Mouse (Mus musculus) ES-E14 (cell line): Measurements from ENCODE around the gene H2afy. TPM values are rescaled to one million over a fixed set of nuclear protein-coding genes. Genes with fewer than 3 reads are reported as not detected.

Experiments
- DNase-seq: peaks from one replicate; pipeline ENCODE4 v3.0.0-alpha.2; 2013; ENCODE audit warnings: low read depth, low spot score
- H3K27ac ChIP-seq: 2 replicates; pipeline ENCODE4 v1.5.1; 2012; ENCODE audit warnings: low read depth, mild to moderate bottlenecking, low read length, moderate library complexity, mixed read lengths; ENCODE audit not compliant: poor library complexity, insufficient read depth, severe bottlenecking
- H3K36me3 ChIP-seq: 2 replicates; pipeline ENCODE4 v1.6.1; 2012; ENCODE audit warnings: mild to moderate bottlenecking, low read length, moderate library complexity, mixed read lengths; ENCODE audit not compliant: control insufficient read depth, poor library complexity, insufficient read depth, severe bottlenecking
- H3K4me1 ChIP-seq, 2 experiments: fragments of 150-350 bp in 1 of 2; sonication (generic) in 1 of 2; 2 replicates each; pipeline ENCODE4 v1.6.1; 2012; ENCODE audit warnings: low read length in 2 of 2, mild to moderate bottlenecking in 1 of 2, mixed read lengths in 1 of 2; ENCODE audit not compliant: control insufficient read depth in 2 of 2, insufficient read depth in 2 of 2, poor library complexity in 1 of 2
- H3K4me3 ChIP-seq, 2 experiments: fragments of 150-350 bp in 1 of 2; sonication (generic) in 1 of 2; 2 replicates each; pipeline ENCODE4 v1.5.1; 2012; ENCODE audit warnings: low read length in 2 of 2, low read depth in 1 of 2, mild to moderate bottlenecking in 1 of 2, mixed read lengths in 1 of 2; ENCODE audit not compliant: insufficient read depth in 1 of 2, poor library complexity in 1 of 2, severe bottlenecking in 1 of 2
- H3K9ac ChIP-seq: 2 replicates; pipeline ENCODE4 v1.6.1; 2012; ENCODE audit warnings: low read depth, mild to moderate bottlenecking, low read length, mixed read lengths; ENCODE audit not compliant: poor library complexity, insufficient read depth, severe bottlenecking
- H3K9me3 ChIP-seq: fragments of 150-350 bp; sonication (generic); 2 replicates; pipeline ENCODE4 v1.6.1; 2012; ENCODE audit warnings: low read depth, mild to moderate bottlenecking, low read length; ENCODE audit not compliant: control insufficient read depth, insufficient read depth
- CHD2 ChIP-seq: IDR thresholded peaks from 2 replicates; pipeline ENCODE4 v1.6.1; 2014; ENCODE audit warnings: mild to moderate bottlenecking, low read depth, low read length, inconsistent platforms
- HCFC1 ChIP-seq: IDR thresholded peaks from 2 replicates; pipeline ENCODE4 v1.6.1; 2012; ENCODE audit warnings: low read length, inconsistent platforms, borderline replicate concordance; ENCODE audit not compliant: insufficient read depth
- MAFK ChIP-seq: IDR thresholded peaks from 2 replicates; pipeline ENCODE4 v1.6.1; 2014; ENCODE audit warnings: mild to moderate bottlenecking, low read depth, low read length, inconsistent platforms; ENCODE audit not compliant: insufficient read depth
- ZC3H11A ChIP-seq: IDR thresholded peaks from 2 replicates; pipeline ENCODE4 v1.6.1; 2012; ENCODE audit warnings: low read depth, mild to moderate bottlenecking, inconsistent platforms, low read length, borderline replicate concordance
- ZNF384 ChIP-seq: IDR thresholded peaks from 2 replicates; pipeline ENCODE4 v1.6.1; 2012; ENCODE audit warnings: low read depth, low read length, inconsistent platforms
- in situ Hi-C, 2 experiments: fragments of 600-800 bp; cut with MboI; formaldehyde crosslinking; loops; one replicate each; pipeline ENCODE4 v1.15.1; 2025; ENCODE audit warnings: low sequenced_read_pairs in 2 of 2, inconsistent platforms in 1 of 2; ENCODE audit not compliant: unreplicated experiment in 2 of 2
- total RNA-seq: library from RNA; depleted of rRNA; stranded (reverse); fragments of 300-350 nt; gene quantifications from 2 replicates; pipeline ENCODE4 v1.2.3, GENCODE M21; 2012

Gene H2afy
- total RNA-seq, 1 experiment = 67.3 TPM

DNA sequence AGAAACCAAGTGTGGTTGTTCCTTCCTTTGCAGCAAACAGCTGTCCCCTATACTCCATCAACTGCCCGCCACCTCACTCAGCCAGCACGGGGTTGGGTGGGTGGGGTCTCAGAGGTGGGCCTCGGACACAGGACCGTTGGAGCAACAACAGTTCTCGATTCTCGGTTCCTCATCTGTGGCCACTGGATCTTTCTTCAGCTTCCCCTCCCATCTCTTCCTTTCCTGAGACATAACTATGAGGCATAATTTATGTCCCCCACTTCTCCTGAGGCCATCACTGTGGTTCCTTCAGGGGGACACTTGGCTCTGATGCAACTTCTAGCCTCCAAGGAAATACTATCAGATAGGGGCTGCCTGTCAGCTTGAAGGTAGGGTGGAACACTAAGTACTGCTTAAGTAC is 26.7 kb upstream of the H2afy start:
- TF ChIP-seq CHD2 = no peak
- no peak for TF ChIP-seq ZNF384
- TF ChIP-seq MAFK = no peak
- TF ChIP-seq HCFC1 = no peak
- TF ChIP-seq ZC3H11A = no peak
- Histone ChIP-seq H3K27ac (no peak overlapping the region), H3K9me3 (no peaks in the 10 kb centered on the region), H3K36me3 (no peaks in the 10 kb centered on the region), H3K4me1 (peaks cover 0 to 5% of the 10 kb centered on the region in 2 experiments; a peak in 1 of 4 replicates), H3K4me3 (no peak overlapping the region), H3K9ac (no peak overlapping the region)
- no peak for DNase-seq
- in situ Hi-C loops = no loop called here

DNA sequence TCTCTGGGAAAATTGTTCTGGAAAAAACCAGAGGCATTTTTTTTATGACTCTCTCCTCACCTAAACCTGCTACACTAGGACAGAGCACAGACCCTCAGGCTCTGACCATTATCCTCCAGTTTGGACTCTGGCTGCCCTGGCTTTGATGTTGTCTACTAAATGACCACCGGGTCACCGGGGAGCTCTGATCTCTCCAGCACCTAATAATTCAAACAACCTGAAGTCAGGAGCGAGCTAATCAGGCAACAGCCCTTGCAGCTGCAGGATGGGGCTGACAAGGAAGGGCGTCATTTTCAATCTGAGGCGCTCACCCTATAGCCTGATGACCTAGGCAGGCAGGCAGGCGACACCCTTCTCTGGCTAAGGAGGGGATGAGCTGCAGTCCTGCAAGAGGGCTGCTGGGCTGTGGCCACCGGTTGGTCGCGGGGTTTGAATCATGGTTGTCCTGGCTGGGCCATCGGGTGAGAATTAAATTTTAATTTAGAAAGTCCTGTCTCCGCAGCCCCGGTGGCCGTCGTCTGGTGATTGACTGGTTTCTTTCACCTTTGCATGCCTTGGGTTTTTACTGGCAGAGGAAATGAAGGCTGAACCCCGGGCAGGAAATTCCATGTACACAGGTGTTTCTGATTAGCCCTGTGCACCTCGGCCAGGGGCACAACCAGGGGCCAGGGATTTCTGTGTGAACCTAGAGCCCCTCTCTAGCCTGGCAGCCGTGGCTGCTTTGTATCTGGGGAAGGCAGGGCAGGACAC is 23.6 kb upstream of the H2afy start:
- no peak overlapping the region for H3K9ac ChIP-seq
- TF ChIP-seq ZNF384 (no peak), HCFC1 (no peak), ZC3H11A (no peak), CHD2 (no peak), MAFK (no peak)
- no peak overlapping the region for H3K4me3 ChIP-seq
- H3K9me3 ChIP-seq = no peaks in the 10 kb centered on the region
- no peak for DNase-seq
- peaks cover 0 to 4% of the 10 kb centered on the region in 2 experiments; a peak in 1 of 4 replicates for H3K4me1 ChIP-seq
- H3K36me3 ChIP-seq = no peaks in the 10 kb centered on the region
- no peak overlapping the region for H3K27ac ChIP-seq
- in situ Hi-C loops = no loop called here

- DNase-seq = no peak
- Histone ChIP-seq H3K9ac (no peak overlapping the region), H3K4me3 (no peak overlapping the region; a peak in 1 of 4 replicates)
Measured at GRCm38 (mm10) chr13:56159016-56159601, 22.9 kb upstream of the H2afy start.

DNA sequence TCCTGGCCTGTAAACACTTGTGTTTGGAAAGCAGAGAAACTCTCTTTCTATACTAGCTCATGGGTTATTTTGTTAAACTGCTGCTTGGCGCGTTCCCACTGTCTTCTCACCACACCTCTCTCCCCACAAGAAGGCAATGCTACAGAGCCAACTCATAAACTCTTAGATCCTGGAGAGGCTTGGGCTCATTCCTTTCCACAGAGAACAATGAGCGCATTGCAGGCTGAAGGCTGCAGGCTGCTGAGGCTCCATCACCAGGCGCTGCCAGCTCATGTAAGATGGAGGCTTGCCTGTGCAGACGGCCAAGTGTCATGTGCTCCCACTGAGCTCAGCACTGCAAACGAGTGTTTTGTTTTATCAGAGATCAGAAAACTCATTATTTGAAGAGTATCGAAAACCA is 19.5 kb upstream of the H2afy start:
- no peak overlapping the region for H3K27ac ChIP-seq
- peaks cover 0 to 4% of the 10 kb centered on the region in 2 experiments; a peak in 1 of 4 replicates for H3K4me1 ChIP-seq
- in situ Hi-C loops = no loop called here
- no peak overlapping the region for H3K4me3 ChIP-seq
- no peaks in the 10 kb centered on the region for H3K9me3 ChIP-seq
- no peaks in the 10 kb centered on the region for H3K36me3 ChIP-seq
- TF ChIP-seq ZNF384 (no peak), CHD2 (no peak), HCFC1 (no peak), ZC3H11A (no peak), MAFK (no peak)
- H3K9ac ChIP-seq = no peak overlapping the region
- no peak for DNase-seq

More at GRCm38 (mm10) chr13:56159016-56159601, 22.9 kb upstream of the H2afy start:
- Histone ChIP-seq H3K4me1 (peaks cover 0 to 4% of the 10 kb centered on the region in 2 experiments; a peak in 1 of 4 replicates), H3K9me3 (no peaks in the 10 kb centered on the region), H3K36me3 (no peaks in the 10 kb centered on the region), H3K27ac (no peak overlapping the region)
- in situ Hi-C loops = no loop called here
- TF ChIP-seq ZC3H11A (no peak), HCFC1 (no peak), CHD2 (no peak), ZNF384 (no peak), MAFK (no peak)
